Mouse (Mus musculus) left cerebral cortex, postnatal 25 days (tissue): ENCODE data around the gene Usp33. TPM values are rescaled to one million over a fixed set of nuclear protein-coding genes. Genes with fewer than 3 reads are reported as not detected.

Experiments used
- DNase-seq, 2 experiments: peaks; one replicate each; pipeline ENCODE4 v3.0.0; 2022; ENCODE audit warnings: low spot score in 2 of 2, mixed read lengths in 1 of 2
- intact Hi-C: fragments of 180-260 bp; cut with DNase I; formaldehyde crosslinking; loops from one replicate; pipeline ENCODE4 v1.15.1; 2025
- total RNA-seq, 2 experiments: library from RNA; stranded (reverse); gene quantifications; 2 replicates each; pipeline ENCODE4 v1.2.3; 2021

Gene Usp33
- total RNA-seq, 2 experiments from 2014 or later: 129 to 138 TPM

GRCm38 (mm10) chr3:152396988-152397314 is 50.7 kb downstream of the Usp33 start:
- peak in 1 of 2 experiments; percentile 19 for DNase-seq
- intact Hi-C loops: loop anchor here (2.0 to 5.0 kb wide), 3 partner anchors 80 to 350 kb away; partner anchors contain the start of gene Ak5

- DNase-seq: no peak
- intact Hi-C loops: loop anchor here (2.0 to 5.0 kb wide), 3 partner anchors 79 to 350 kb away; partner anchors contain the start of gene Ak5
Measured at GRCm38 (mm10) chr3:152397335-152397940, 51.2 kb downstream of the Usp33 start.

- DNase-seq: no peak
- intact Hi-C loops: no loop called here
Measured at GRCm38 (mm10) chr3:152400441-152400840, 54.2 kb downstream of the Usp33 start.

- intact Hi-C loops: no loop called here
Measured at GRCm38 (mm10) chr3:152400875-152401274, 54.6 kb downstream of the Usp33 start.

GRCm38 (mm10) chr3:152401964-152402670 is 55.8 kb downstream of the Usp33 start:
- intact Hi-C loops: no loop called here
- DNase-seq: peak in 1 of 2 experiments; percentile 38

More at GRCm38 (mm10) chr3:152400875-152401274, 54.6 kb downstream of the Usp33 start:
- no peak for DNase-seq

- intact Hi-C loops: no loop called here
- no peak for DNase-seq
Measured at GRCm38 (mm10) chr3:152402671-152403066, 56.4 kb downstream of the Usp33 start.

- no peak for DNase-seq
- intact Hi-C loops: no loop called here
Measured at GRCm38 (mm10) chr3:152403827-152404226, 57.5 kb downstream of the Usp33 start.

- intact Hi-C loops: no loop called here
- DNase-seq: peak in 1 of 2 experiments; percentile 55
Measured at GRCm38 (mm10) chr3:152405420-152405819, 59.1 kb downstream of the Usp33 start.

- intact Hi-C loops: no loop called here
- DNase-seq: no peak
Measured at GRCm38 (mm10) chr3:152405978-152406640, 59.8 kb downstream of the Usp33 start.

- DNase-seq: no peak
- intact Hi-C loops: no loop called here
Measured at GRCm38 (mm10) chr3:152410980-152411551, 64.8 kb downstream of the Usp33 start.

- peak in 1 of 2 experiments; percentile 21 for DNase-seq
- intact Hi-C loops: no loop called here
Measured at GRCm38 (mm10) chr3:152412362-152412761, 66.1 kb downstream of the Usp33 start.

GRCm38 (mm10) chr3:152428925-152429324 is 82.6 kb downstream of the Usp33 start:
- intact Hi-C loops: no loop called here
- peak in 1 of 2 experiments; percentile 45 for DNase-seq

GRCm38 (mm10) chr3:152432677-152433076 is 86.4 kb downstream of the Usp33 start:
- DNase-seq: no peak
- intact Hi-C loops: no loop called here

GRCm38 (mm10) chr3:152435590-152435989 is 89.3 kb downstream of the Usp33 start:
- intact Hi-C loops: no loop called here
- no peak for DNase-seq

GRCm38 (mm10) chr3:152438068-152438467 is 91.8 kb downstream of the Usp33 start:
- DNase-seq: no peak
- intact Hi-C loops: no loop called here

- DNase-seq: no peak
- intact Hi-C loops: no loop called here
Measured at GRCm38 (mm10) chr3:152442795-152443194, 96.5 kb downstream of the Usp33 start.
